Mouse (Mus musculus) erythroblast, embryonic 14.5 days (primary cell): ENCODE data around the gene Aktip.

ENCODE experiments used
- GATA1 ChIP-seq: IDR thresholded peaks from 2 replicates; pipeline ENCODE4 v1.6.1; 2012; ENCODE audit warnings: low read length, inconsistent platforms, mixed read lengths
- TAL1 ChIP-seq: IDR thresholded peaks from 3 replicates; pipeline ENCODE4 v1.6.1; 2012; ENCODE audit warnings: low read length, inconsistent platforms, mixed read lengths

DNA sequence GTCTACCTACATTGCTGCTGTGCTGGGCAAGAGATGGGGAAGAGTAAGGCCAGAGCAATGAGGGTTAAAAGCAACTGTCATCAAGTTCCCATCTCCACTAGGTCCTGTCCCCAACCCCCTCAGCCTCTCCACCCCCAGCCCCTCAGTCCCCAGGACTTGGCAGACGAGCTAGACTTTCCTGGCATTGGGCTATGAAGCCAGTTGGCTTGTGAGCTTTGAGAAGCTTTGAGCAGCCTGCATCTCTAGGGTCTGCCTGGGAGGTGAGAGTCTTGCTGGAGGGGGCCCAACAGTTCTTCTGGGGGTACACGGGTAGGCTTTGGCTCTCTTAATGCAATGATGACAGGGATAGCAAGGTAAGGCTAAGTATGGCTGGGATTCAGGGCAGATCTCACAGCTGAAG lies 5.7 kb downstream of the Aktip start:
- no peak for TF ChIP-seq GATA1
- no peak for TF ChIP-seq TAL1
